Mouse (Mus musculus): Measurements from ENCODE around the gene Tfe3.
"Not testable (repeated sequence)": the region's sequence is repeated elsewhere in the genome, so short reads cannot be mapped to it uniquely, and the experiment has no call there.

Tfe3 gene

GRCm38 (mm10) chrX:7753627-7754026 lies 8.7 kb upstream of the Tfe3 start:
- DNase-seq, result peak in 1 of 2 experiments; percentile 34

- no peak for DNase-seq
Measured at GRCm38 (mm10) chrX:7762921-7763197, 499 bp downstream of the Tfe3 start.

- peak; percentile 65 to 66 for DNase-seq
Measured at GRCm38 (mm10) chrX:7763631-7764393, 1.5 kb downstream of the Tfe3 start.

GRCm38 (mm10) chrX:7764657-7765280 lies 2.4 kb downstream of the Tfe3 start:
- no peak for DNase-seq

GRCm38 (mm10) chrX:7765281-7765670 lies 2.9 kb downstream of the Tfe3 start:
- DNase-seq, result peak in 1 of 2 experiments; percentile 6

GRCm38 (mm10) chrX:7765764-7766163 lies 3.4 kb downstream of the Tfe3 start:
- peak; percentile 83 to 87 for DNase-seq

GRCm38 (mm10) chrX:7769302-7770017 lies 7.1 kb downstream of the Tfe3 start:
- no peak for DNase-seq

GRCm38 (mm10) chrX:7772766-7773165 lies 10.4 kb downstream of the Tfe3 start:
- DNase-seq, result no peak

- no peak for DNase-seq
Measured at GRCm38 (mm10) chrX:7775501-7776205, 13.3 kb downstream of the Tfe3 start.

- DNase-seq, result peak; percentile 25 to 39
Measured at GRCm38 (mm10) chrX:7776329-7777082, 14.1 kb downstream of the Tfe3 start.

- DNase-seq, result no peak
Measured at GRCm38 (mm10) chrX:7778450-7779244, 16.3 kb downstream of the Tfe3 start.

GRCm38 (mm10) chrX:7779294-7779693 lies 16.9 kb downstream of the Tfe3 start:
- no peak for DNase-seq

- DNase-seq, result no peak
Measured at GRCm38 (mm10) chrX:7782603-7783092, 20.3 kb downstream of the Tfe3 start.

- DNase-seq, result peak; percentile 75 to 81
Measured at GRCm38 (mm10) chrX:7789542-7790136, 27.3 kb downstream of the Tfe3 start, which contains the start of gene Gripap1. Gripap1 (plus strand) TSS chrX:7789765.

GRCm38 (mm10) chrX:7790309-7790708 lies 27.9 kb downstream of the Tfe3 start:
- DNase-seq, result no peak

GRCm38 (mm10) chrX:7793361-7793760 lies 31.0 kb downstream of the Tfe3 start:
- no peak for DNase-seq

- peak in 1 of 2 experiments; percentile 28 for DNase-seq
Measured at GRCm38 (mm10) chrX:7795016-7795415, 32.7 kb downstream of the Tfe3 start.

GRCm38 (mm10) chrX:7797327-7797726 lies 35.0 kb downstream of the Tfe3 start:
- no peak for DNase-seq

GRCm38 (mm10) chrX:7802157-7802556 lies 39.8 kb downstream of the Tfe3 start:
- DNase-seq, result not testable (repeated sequence)

- DNase-seq, result not testable (repeated sequence)
Measured at GRCm38 (mm10) chrX:7815016-7815415, 52.7 kb downstream of the Tfe3 start.

Data from lung, adult 18-20 months (tissue).